Mouse (Mus musculus) hindbrain, embryonic 11.5 days (tissue): ENCODE results near the gene Sh3bgrl. TPM values are rescaled to one million over a fixed set of nuclear protein-coding genes. Genes with fewer than 3 reads are reported as not detected.

Experiments used
- polyA plus RNA-seq: library from polyadenylated mRNA; unstranded; fragments of >200 nt; fragmentation: Nextera tagmentation; extraction: Ambion mirVana; gene quantifications from 2 replicates; pipeline ENCODE4 v1.2.1, GENCODE M21; 2014

Sh3bgrl gene
- polyA plus RNA-seq, 1 experiment from 2014 or later = 210 TPM

Other genes with a start within 250 kb of the Sh3bgrl start
- 21.0 and 26.3 TPM in 2 replicates for gene Hmgn5, start 82.0 kb upstream of the Sh3bgrl start, polyA plus RNA-seq
- gene Gm6377, start 101.4 kb downstream of the Sh3bgrl start, polyA plus RNA-seq = 0.07 TPM in 1 of 2 replicates, not detected in the other